Mouse (Mus musculus) CD8-positive naive resting alpha-beta T cell, adult 2 months (primary cell): ENCODE data around the gene Osgep.
"Not testable (repeated sequence)": the region's sequence is repeated elsewhere in the genome, so short reads cannot be mapped to it uniquely, and the experiment has no call there.

Experiments
- DNase-seq, 2 experiments: peaks; one replicate each; pipeline ENCODE4 v3.0.0; 2022; ENCODE audit warnings: low read depth in 2 of 2, low spot score in 2 of 2

Gene Osgep

DNA sequence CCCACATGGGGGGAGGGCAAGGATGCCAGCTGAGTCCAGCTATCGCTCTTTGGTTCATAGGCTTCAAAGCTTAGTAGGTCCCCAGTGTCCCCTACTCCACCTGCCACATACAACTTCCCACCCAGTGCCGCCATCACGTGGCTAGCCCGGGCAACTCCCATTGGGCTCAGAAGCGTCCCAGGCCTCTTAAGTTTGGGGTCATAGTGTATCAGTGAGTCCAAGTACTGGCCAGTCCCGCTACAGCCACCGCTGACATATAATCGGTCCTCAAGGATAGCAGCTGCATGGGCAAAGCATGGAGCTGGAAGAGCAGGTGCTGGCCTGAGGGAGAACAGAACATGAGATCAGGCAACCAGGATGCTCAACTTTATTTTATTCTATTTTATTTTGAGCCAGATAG is 33.1 kb downstream of the Osgep start:
- DNase-seq, result no peak

DNA sequence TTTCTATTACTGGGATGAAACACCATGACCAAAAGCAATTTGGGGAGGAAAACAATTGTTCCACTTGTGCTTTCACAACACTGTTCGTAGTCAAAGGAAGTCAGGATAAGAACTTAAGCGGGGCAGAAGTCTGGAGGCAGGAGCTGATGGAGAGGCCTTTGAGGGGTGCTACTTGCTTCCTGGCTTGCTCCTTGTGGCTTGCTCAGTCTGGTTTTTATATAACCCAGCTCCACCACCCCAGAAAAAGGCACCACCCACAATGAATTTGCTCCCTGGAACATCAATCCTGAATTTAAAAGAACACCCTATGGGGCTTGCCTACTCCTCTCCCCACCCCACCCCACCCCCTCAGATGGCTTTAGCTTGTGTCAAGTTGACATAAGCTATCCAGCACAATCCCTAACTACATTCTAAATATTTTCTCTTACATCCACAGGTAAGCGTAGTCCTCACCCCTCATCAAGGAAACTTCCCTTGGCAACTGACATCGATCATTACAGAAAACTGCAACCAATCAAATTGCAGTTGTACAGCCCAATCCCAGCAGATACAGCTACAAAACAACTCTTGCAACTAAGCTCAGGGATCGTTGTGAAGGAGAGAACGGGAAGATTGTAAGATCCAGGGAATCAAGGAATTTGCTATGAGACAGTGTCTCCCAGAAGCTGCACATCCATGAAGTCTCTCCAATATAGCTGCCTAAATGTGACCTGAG is 48.3 kb downstream of the Osgep start:
- no peak for DNase-seq

DNA sequence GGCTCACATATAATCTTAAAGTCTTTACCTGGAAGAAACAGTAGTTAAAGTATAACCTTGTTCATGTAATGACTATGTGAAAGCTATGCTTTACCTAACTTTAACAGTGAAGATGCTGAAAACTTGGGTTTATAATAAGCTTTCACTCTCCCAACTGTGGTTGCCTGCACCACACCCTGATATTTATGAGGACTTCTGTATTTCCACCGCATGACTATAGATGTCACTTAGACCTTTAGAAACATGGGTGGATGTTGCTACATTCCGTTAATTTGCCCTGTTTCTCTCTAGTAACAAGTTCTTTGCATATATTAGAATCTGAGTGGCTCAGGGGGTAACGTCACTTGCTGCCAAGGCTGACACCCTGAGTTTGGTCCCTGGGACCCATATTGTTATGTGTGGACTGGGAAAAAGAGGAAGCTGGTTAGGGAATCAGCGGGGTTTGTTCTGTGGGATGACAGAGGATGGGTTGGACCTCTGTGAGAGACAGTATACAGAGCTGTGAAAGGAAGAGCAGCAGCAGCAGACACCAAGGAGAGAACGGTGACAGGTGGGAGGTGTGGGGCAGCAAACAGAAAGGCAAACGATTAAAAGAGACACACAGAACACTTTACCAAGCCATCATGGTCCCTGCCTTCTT is 49.0 kb downstream of the Osgep start:
- no peak for DNase-seq

DNA sequence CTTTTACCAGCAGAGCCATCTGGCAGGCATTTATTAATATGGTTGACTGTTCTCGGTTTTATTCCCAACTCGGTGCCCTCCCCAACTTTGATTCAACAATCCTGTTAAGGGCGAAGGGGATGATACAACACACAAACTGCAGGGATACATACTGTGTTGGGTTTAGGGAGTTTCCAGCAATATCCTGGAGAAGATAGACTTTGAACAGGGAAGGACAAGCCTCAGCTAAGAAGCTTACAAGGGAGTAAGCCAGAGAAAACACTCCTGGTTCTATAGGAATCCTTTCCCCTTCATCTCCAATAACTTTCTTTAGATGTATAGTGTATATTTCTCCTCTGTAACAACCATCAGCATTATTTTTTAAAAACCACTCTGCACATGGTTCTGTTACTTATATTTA is 49.5 kb downstream of the Osgep start:
- DNase-seq, result no peak

DNA sequence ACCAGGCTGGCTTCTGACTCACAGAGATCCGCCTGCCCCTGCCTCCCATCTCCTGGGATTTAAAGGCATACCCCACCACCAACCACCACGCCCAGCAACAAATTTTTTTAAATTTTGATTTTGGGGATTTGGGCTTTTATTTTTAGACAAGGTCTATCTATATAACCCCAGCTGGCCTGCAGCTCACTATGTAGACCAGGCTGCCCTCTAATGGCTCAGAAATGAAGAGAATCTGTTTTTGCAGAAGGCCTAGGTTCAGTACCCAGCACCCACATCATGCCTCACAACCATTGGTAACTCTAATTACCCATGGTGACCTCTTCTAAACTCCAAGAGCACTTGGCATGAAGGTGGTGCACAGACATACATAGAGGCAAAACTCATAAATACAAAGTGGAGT is 53.4 kb downstream of the Osgep start:
- no peak for DNase-seq

DNA sequence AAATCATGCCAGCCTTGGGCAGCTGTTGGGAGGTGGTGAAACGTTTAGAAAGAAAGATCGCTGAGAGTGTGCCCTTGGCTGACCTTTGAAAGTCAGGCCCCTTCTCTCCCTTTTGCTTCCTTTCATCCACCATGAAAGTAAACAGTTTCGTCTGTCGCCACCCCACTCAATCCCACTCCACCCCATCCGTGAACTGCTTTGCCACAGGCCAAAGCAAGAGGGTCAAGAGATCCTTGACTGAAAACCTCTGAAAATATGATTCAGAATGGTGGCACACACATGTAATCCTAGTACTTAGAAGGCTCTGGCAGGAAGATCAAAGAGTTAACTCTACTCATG is 53.9 kb downstream of the Osgep start:
- no peak for DNase-seq

DNA sequence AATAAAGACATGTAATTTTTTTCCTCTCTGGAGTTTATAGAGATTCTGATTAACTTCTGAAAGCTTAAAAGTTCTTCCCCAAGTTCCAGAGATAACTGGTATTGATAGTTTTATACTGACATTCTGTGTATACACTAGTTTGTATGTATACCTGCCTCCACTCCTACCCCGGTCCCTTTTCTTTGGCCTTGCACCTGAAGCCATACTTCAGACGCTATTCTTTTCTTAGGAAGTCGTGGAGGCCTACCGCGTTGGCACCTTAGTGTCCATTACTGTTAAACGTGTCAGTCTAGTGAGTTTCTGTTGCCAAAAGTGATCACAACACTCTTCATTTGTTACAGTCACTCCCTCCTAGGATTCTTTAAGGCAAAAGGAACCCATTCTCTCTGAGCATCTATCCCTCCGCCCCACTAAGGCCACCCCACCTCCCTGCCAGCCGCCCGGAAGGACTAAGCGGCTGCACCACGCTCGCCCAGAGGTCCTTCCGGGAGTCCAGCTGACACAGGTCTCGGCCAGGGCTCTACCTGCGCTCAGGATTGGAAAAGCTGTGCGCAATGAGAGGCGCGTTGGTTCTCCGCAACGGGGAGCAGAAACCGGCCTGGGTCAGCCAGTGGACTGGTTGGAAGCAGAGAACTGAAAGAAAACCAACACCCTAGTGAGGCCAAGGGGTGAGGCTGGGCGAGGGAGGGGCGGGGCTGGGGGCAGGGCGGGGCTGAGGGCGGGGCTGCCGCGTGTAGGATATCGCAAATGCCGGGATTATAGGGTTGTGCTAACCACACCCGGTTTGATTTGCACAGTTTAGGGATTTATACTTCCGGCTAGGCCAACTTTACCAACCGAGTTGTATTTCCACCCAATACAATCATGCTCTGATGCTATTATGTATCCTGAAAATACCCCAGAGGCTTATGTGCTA is 54.5 kb downstream of the Osgep start, which contains the start of gene Tep1:
Tep1 (minus strand) TSS at position 672 of the 916 bp plus-strand sequence.
- DNase-seq, result peak; percentile 57 to 72

DNA sequence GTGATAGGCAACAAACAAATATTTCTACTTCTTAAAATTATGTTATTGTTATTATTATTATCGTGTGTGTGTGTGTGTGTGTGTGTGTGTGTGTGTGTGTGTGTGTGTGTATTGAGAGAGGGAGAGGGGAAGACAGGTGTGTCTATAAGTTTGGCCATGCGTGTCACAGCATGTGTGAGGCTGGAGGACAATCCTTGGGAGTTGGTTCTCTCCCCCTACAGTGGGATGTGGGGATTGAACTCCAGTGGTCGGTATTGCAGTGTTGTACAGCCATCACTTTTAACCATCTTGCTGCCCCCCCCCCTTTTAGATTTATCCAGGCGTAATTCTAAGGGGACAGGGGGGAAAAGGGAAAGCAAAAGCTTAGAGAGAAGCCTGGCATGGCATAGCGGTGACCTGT is 56.0 kb downstream of the Osgep start:
- DNase-seq, result no peak

DNA sequence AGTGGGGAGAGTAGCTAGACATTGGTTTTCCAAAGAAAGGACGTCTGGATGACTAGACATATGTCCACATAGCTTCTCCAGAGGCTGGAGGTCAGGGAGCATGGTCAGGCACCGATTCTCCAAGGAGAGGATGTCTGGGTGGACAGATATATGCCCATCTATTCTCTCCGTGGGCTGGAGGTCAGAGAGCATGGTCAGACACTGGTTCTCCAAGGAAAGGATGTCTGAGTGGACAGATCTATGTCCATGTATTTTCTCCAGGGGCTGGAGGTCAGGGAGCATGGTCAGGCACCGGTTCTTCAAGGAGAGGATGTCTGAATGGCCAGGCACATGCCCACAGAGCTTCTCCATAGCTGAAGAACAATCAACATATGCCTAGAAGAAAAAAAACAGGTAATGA is 56.5 kb downstream of the Osgep start:
- DNase-seq, result no peak

DNA sequence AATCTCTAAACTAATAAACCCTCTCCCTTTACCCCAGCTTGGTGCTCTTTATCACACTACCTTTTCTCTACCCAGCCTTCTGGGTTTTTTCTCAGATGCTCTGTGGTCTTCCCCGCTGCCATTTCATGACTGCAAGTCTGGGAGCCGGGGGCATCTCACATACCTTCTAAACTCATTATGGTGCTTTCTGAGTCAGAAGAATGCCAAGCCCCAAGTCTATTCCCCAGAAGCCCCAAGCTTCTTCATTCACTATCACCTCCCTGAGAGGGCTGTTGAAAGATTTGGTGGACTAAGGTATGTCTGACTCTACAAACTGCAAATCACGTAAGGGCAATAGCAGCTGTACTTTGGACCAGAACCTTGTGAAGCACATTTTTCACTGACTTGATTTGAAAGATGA is 57.7 kb downstream of the Osgep start:
- DNase-seq, result no peak

DNA sequence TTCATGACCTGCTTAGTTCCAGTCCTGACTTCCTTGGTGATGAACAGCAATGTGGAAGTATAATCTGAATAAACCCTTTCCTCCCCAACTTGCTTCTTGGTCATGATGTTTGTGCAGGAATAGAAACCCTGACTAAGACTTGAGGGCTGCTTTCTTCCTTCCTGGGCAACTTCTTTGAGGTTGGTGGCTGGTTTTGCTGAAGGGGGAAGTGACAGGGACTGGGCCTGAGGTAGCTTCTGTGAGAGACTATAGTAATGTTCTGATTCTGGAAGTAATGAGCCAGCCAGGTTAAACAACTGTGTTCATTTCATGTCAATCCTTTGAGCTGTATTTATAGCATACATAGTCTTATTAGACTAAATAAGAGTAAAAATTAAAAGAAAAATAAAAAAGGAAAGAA is 59.7 kb downstream of the Osgep start:
- DNase-seq, result not testable (repeated sequence)

DNA sequence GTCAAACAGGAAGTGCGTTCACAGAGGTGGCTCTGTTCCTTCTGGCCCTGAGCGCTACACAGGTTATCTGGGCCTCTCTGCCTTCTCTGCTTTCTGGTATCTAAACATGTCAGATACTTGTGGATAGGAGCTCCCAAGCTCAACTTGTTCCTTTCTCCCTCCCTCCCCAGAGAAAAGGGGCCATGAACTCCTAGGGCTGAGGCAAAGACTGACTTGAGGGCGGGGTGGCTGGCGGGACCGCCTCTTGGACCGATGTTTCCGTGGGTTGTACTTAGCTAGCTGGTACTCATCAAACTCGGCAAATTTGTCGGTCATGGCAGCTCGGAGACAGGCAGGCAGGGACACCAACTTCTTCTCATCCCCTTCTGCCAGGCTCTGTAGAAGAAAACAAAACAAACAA is 62.1 kb downstream of the Osgep start:
- DNase-seq, result no peak
